Mouse (Mus musculus): ENCODE measurements around the gene Tspan32.

DNA sequence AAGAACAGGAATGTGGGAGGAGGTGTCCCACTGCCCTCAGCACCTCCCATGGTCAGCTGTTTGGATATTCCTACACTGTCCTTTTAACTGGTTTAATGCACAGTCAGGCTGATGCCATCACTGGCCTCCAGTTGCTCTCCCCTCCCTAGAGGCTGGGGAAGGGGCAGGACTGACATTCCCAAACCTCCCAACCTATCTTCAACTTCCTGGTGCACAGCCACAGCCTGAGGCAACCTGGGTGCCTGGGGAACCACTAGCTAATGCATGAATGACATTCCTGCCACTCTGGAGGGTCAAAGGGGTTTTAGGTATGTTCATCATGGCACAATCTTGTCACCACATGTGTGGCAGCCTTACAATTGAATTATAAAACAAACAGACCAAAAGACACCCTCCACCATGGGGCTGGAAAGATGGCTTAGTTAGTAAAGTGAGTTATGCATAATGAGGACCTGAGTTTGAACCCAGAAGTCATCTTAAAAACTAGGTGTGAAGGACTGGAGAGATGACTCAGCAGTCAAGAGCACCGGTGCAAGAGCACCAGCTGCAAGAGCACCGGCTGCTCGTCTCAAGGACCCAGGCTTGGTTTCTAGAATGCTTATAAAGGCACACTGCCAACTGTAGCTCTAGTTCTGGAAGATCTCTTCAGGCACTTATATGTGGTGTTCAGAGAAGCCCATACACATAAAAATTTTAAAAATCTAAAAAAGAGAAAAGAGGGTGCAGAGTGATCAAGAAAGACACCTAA, 7.3 kb upstream of the Tspan32 start:
- TF ChIP-seq CTCF (IDR thresholded peaks at IDR 0.05; ENCODE audit: low read depth, low read length) (no peak), EP300 (IDR thresholded peaks at IDR 0.05; ENCODE audit: insufficient read depth, low read depth, low read length) (no peak)
